Mouse (Mus musculus) heart, adult 2 months (tissue): ENCODE results near the gene Ehbp1.
A peak's percentile ranks its signal among the peaks of the same experiment; 100 is the strongest.

Experiments
- CTCF ChIP-seq: fragments of 200-600 bp; IDR thresholded peaks from 2 replicates; pipeline ENCODE4 v1.8.1; 2022; ENCODE audit warnings: antibody characterized with exemption, mild to moderate bottlenecking, moderate library complexity
- EP300 ChIP-seq: fragments of 200-500 bp; IDR thresholded peaks from 2 replicates; pipeline ENCODE4 v1.6.1; 2011; ENCODE audit warnings: low read depth, low read length, control low read depth; ENCODE audit not compliant: insufficient read depth
- POLR2A ChIP-seq: fragments of 200-500 bp; IDR thresholded peaks from 2 replicates; pipeline ENCODE4 v1.6.1; 2011; ENCODE audit warnings: mild to moderate bottlenecking, low read depth, low read length, control low read depth; ENCODE audit not compliant: insufficient read depth

GRCm38 (mm10) chr11:22234739-22235138 is 107.4 kb downstream of the Ehbp1 start:
- TF ChIP-seq EP300, result no peak
- peak; percentile 50 for TF ChIP-seq CTCF
- TF ChIP-seq POLR2A, result no peak
